Mouse (Mus musculus) heart, embryonic 16.5 days (tissue): ENCODE measurements around the gene Map3k5. TPM values are rescaled to one million over a fixed set of nuclear protein-coding genes. Genes with fewer than 3 reads are reported as not detected.

Experiments
- ATAC-seq: fragments of 200-750 bp; cut with Nextera tagmentation; replicated peaks from 2 replicates; pipeline ENCODE4 v1.8.0; 2017; ENCODE audit warnings: moderate number of reproducible peaks; ENCODE audit not compliant: insufficient read depth, low FRiP score; ENCODE audit errors: extremely low read depth
- H3K27ac ChIP-seq: fragments of 300-500 bp; sonication (generic); 2 replicates; pipeline ENCODE4 v1.5.1; 2014; ENCODE audit warnings: mild to moderate bottlenecking, low read length, control low read depth, moderate library complexity
- H3K27me3 ChIP-seq: fragments of 300-500 bp; sonication (generic); 2 replicates; pipeline ENCODE4 v1.6.1; 2014; ENCODE audit warnings: low read length, mixed read lengths; ENCODE audit not compliant: control insufficient read depth, insufficient read depth
- H3K36me3 ChIP-seq: fragments of 300-500 bp; sonication (generic); 2 replicates; pipeline ENCODE4 v1.6.1; 2014; ENCODE audit not compliant: control insufficient read depth, insufficient read depth
- H3K4me1 ChIP-seq: fragments of 300-500 bp; sonication (generic); 2 replicates; pipeline ENCODE4 v1.6.1; 2014; ENCODE audit warnings: low read length, mixed read lengths; ENCODE audit not compliant: control insufficient read depth, insufficient read depth
- H3K4me2 ChIP-seq: fragments of 300-500 bp; sonication (generic); 2 replicates; pipeline ENCODE4 v1.6.1; 2014; ENCODE audit warnings: low read depth, mild to moderate bottlenecking, control low read depth, low read length
- H3K4me3 ChIP-seq: fragments of 300-500 bp; sonication (generic); 2 replicates; pipeline ENCODE4 v1.5.1; 2014; ENCODE audit warnings: mild to moderate bottlenecking, control low read depth, low read length
- H3K9ac ChIP-seq: fragments of 300-500 bp; sonication (generic); 2 replicates; pipeline ENCODE4 v1.6.1; 2014; ENCODE audit warnings: low read length, control low read depth
- H3K9me3 ChIP-seq: fragments of 300-500 bp; sonication (generic); replicated peaks from 2 replicates; pipeline ENCODE4 v1.6.1; 2016; ENCODE audit warnings: low read length; ENCODE audit not compliant: control insufficient read depth
- WGBS: fragments of 180-500 bp; shearing (Covaris S2); extraction: QIAGEN DNeasy Blood & Tissue Kit; methylation state at CpG from one replicate; pipeline ENCODE4 v1.1.7; 2014; 5-methylcytosine and 5-hydroxymethylcytosine counted together
- polyA plus RNA-seq: library from polyadenylated mRNA; unstranded; fragments of >200 nt; fragmentation: Nextera tagmentation; extraction: Ambion mirVana; gene quantifications from 2 replicates; pipeline ENCODE4 v1.2.1, GENCODE M21; 2015

Map3k5 gene
- polyA plus RNA-seq, 1 experiment from 2014 or later: 2.8 TPM

- no peaks in the 10 kb centered on the region for H3K36me3 ChIP-seq
- H3K4me3 ChIP-seq: no peak overlapping the region
- no peaks in the 10 kb centered on the region; the same call in 1 of the 2 replicates for H3K9me3 ChIP-seq
- no peak overlapping the region for H3K4me2 ChIP-seq
- H3K27me3 ChIP-seq: no peaks in the 10 kb centered on the region
- H3K9ac ChIP-seq: no peak overlapping the region
- WGBS: 88% methylated on average over 5 of the region's 5 CpGs
- H3K4me1 ChIP-seq: peaks cover 5% of the 10 kb centered on the region; the same call in 1 of the 2 replicates
- no peak for ATAC-seq
- no peak overlapping the region for H3K27ac ChIP-seq
Measured at GRCm38 (mm10) chr10:19947901-19948300, 13.6 kb downstream of the Map3k5 start.

DNA sequence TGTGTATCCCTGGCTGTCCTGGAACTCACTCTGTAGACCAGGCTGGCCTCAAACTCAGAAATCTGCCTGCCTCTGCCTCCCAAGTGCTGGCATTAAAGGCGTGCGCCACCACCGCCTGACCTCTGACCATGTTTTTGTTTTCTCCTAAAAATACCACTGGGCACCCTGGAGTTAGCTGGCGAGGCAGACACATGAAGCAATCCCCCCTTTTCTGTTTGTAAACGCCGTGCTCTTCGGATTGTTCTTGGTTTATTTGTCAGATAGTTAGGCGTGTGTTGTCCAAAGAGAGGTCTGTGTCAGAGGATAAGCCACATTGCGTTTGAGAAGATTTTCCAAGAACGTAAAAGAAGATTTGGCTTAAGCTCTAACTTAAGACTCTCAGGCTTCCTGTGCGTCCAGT lies 14.1 kb downstream of the Map3k5 start:
- WGBS: 94% methylated on average over 11 of the region's 11 CpGs

DNA sequence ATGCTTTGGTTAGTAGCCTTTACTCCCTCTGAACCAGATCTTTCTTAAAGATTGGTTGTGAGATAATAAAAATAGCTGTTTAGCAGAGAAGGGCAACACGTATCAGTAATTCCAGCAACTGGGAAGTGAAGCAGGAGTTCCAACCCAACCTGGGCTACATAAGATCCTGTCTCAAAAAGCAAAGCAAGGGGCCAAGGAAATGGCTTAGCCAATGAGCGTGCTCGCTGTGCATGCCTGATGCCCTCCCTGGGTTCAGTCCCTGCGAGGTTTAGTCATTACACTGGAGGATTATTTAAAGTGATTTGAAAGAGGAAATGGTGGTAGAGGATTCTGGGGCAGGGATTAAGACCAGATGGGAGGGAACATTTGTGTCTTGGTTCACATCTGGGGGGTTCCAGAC lies 14.8 kb downstream of the Map3k5 start:
- ATAC-seq: no peak
- no peaks in the 10 kb centered on the region; the same call in 1 of the 2 replicates for H3K9me3 ChIP-seq

More for the DNA sequence above, 14.1 kb downstream of the Map3k5 start:
- no peak overlapping the region for H3K4me2 ChIP-seq
- no peak overlapping the region for H3K27ac ChIP-seq
- no peaks in the 10 kb centered on the region; the same call in 1 of the 2 replicates for H3K9me3 ChIP-seq
- peaks cover 9% of the 10 kb centered on the region for H3K4me1 ChIP-seq
- H3K4me3 ChIP-seq: no peak overlapping the region
- ATAC-seq: no peak
- H3K27me3 ChIP-seq: no peaks in the 10 kb centered on the region
- no peak overlapping the region for H3K9ac ChIP-seq
- no peaks in the 10 kb centered on the region for H3K36me3 ChIP-seq

GRCm38 (mm10) chr10:19953032-19953761 lies 18.9 kb downstream of the Map3k5 start:
- H3K9ac ChIP-seq: no peak overlapping the region
- no peaks in the 10 kb centered on the region for H3K36me3 ChIP-seq
- H3K4me3 ChIP-seq: no peak overlapping the region
- no peak overlapping the region for H3K4me2 ChIP-seq
- H3K4me1 ChIP-seq: peaks cover 43% of the 10 kb centered on the region
- ATAC-seq: no peak
- WGBS: 82% methylated on average over 11 of the region's 11 CpGs
- H3K9me3 ChIP-seq: no peaks in the 10 kb centered on the region; the same call in 1 of the 2 replicates
- no peaks in the 10 kb centered on the region for H3K27me3 ChIP-seq
- no peak overlapping the region for H3K27ac ChIP-seq

More for the DNA sequence above, 14.8 kb downstream of the Map3k5 start:
- WGBS: 84% methylated on average over 4 of the region's 4 CpGs
- Histone ChIP-seq H3K36me3 (no peaks in the 10 kb centered on the region), H3K4me1 (peaks cover 10% of the 10 kb centered on the region), H3K9ac (no peak overlapping the region), H3K4me2 (no peak overlapping the region), H3K27me3 (no peaks in the 10 kb centered on the region), H3K4me3 (no peak overlapping the region), H3K27ac (no peak overlapping the region)

DNA sequence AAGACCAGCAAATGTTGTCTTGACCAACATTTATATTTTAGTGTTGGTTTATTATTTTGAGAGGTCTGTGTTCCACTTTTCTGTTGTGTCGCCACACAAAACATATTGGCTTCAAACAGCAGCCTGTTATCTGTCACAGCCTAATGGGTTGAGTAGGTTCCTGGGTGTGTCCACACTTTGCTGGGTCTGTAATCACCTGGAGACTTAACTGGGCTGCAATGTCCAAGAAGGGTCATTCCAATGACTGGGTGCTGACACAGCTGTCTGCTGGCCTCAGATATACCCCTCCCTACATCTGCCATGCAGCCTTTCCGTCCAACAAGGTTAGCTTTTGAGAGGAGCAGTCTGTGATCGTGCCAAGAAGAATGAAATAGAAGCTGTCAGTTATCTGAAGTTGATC lies 20.3 kb downstream of the Map3k5 start:
- peaks cover 43% of the 10 kb centered on the region for H3K4me1 ChIP-seq
- H3K9me3 ChIP-seq: no peaks in the 10 kb centered on the region; the same call in 1 of the 2 replicates
- no peak overlapping the region for H3K4me3 ChIP-seq
- no peak overlapping the region for H3K27ac ChIP-seq
- ATAC-seq: no peak
- no peak overlapping the region for H3K9ac ChIP-seq
- H3K36me3 ChIP-seq: no peaks in the 10 kb centered on the region
- H3K4me2 ChIP-seq: no peak overlapping the region
- 59% methylated on average over 3 of the region's 3 CpGs for WGBS
- H3K27me3 ChIP-seq: no peaks in the 10 kb centered on the region

DNA sequence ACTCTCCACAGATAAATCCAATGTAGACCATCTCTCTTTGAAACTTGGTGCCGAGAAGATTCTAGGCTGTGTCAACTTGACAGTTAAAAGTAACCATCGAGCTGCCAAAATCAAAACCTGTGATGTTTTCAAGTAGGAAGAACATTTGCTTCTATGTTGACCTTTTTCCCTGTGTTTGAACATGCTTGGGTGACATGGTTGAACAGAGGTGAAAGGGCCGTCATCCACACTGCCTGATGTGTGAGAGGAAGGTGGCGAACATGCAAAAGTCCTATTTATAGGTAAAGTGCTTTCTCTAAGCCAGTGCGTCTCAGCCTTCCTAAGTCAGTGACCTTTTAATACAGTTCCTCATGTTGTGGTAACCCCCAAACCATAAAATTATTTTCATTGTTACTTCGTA lies 21.5 kb downstream of the Map3k5 start:
- 70% methylated on average over 6 of the region's 6 CpGs for WGBS

DNA sequence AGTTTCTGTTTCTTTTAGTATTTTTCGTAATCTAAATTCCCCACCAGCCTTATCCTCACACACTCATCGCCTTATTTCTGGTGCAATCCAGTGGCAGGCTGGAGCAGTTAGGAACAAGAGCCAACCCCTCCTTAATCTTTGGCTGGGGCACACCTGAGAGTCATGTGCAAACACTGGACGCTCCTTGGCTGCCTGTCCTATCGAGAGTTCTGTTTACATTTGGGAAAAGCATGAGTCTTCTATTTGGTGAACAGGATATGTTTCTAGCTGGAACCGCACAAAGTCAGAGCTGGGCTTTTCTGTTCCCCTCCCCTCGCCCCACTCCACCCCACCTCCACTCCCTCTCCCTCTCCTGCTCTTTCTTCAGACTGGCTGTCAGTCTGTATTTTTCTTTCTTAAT lies 22.5 kb downstream of the Map3k5 start:
- 27% methylated on average over 6 of the region's 6 CpGs for WGBS
- no peaks in the 10 kb centered on the region for H3K9me3 ChIP-seq
- H3K27me3 ChIP-seq: no peaks in the 10 kb centered on the region
- H3K4me2 ChIP-seq: peak overlapping the region; percentile 23; the same call in 1 of the 2 replicates
- peaks cover 43% of the 10 kb centered on the region for H3K4me1 ChIP-seq
- no peak overlapping the region for H3K9ac ChIP-seq
- peak overlapping the region; percentile 15; the same call in 1 of the 2 replicates for H3K27ac ChIP-seq
- H3K4me3 ChIP-seq: no peak overlapping the region
- peak; percentile 57; the same call in 1 of the 2 replicates for ATAC-seq
- no peaks in the 10 kb centered on the region for H3K36me3 ChIP-seq

More for the DNA sequence above, 21.5 kb downstream of the Map3k5 start:
- Histone ChIP-seq H3K4me1 (peaks cover 43% of the 10 kb centered on the region), H3K9me3 (no peaks in the 10 kb centered on the region; the same call in 1 of the 2 replicates), H3K4me2 (no peak overlapping the region), H3K27ac (no peak overlapping the region), H3K27me3 (no peaks in the 10 kb centered on the region), H3K9ac (no peak overlapping the region), H3K4me3 (no peak overlapping the region), H3K36me3 (no peaks in the 10 kb centered on the region)
- ATAC-seq: no peak

- H3K9me3 ChIP-seq: no peaks in the 10 kb centered on the region
- H3K27ac ChIP-seq: no peak overlapping the region
- no peak overlapping the region for H3K4me2 ChIP-seq
- 73% methylated on average over 6 of the region's 6 CpGs for WGBS
- H3K36me3 ChIP-seq: no peaks in the 10 kb centered on the region
- no peak overlapping the region for H3K9ac ChIP-seq
- peaks cover 30% of the 10 kb centered on the region for H3K4me1 ChIP-seq
- ATAC-seq: no peak
- no peaks in the 10 kb centered on the region for H3K27me3 ChIP-seq
- no peak overlapping the region for H3K4me3 ChIP-seq
Measured at GRCm38 (mm10) chr10:19960831-19961380, 26.6 kb downstream of the Map3k5 start.

DNA sequence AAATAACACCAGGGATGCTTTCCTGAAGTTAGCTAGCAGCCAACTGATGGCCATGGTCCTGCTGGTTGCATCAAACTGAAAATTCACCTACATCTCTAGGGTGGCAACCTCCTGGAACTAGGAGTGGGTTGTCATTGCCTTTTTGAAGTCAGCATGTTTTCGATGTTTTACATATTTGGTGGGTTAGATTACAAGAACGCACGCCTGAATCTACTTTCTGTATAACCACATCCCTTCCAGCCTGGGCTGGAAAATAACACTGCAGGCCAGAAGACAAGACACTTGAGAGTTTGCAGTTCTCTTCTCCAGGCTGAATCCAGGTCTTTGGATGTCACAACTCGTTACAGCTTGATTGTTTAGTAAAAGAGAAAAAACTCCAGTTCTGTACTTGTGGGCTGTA lies 28.5 kb downstream of the Map3k5 start:
- H3K4me1 ChIP-seq: peaks cover 16% of the 10 kb centered on the region
- no peaks in the 10 kb centered on the region for H3K27me3 ChIP-seq
- 64% methylated on average over 4 of the region's 4 CpGs for WGBS
- no peak overlapping the region for H3K4me3 ChIP-seq
- H3K9me3 ChIP-seq: no peaks in the 10 kb centered on the region
- H3K4me2 ChIP-seq: no peak overlapping the region
- H3K9ac ChIP-seq: no peak overlapping the region
- ATAC-seq: no peak
- H3K36me3 ChIP-seq: no peaks in the 10 kb centered on the region
- no peak overlapping the region for H3K27ac ChIP-seq
